Mouse (Mus musculus): ENCODE results near the gene Pcnx.

- TF ChIP-seq POLR2A (IDR thresholded peaks at IDR 0.05; ENCODE audit: insufficient read depth, low read depth, low read length): peak; percentile 50
- peak; percentile 58; the same call in 1 of the 2 replicates for TF ChIP-seq CTCF (IDR thresholded peaks at IDR 0.05; ENCODE audit: insufficient read depth, low read depth, low read length)
Observed at GRCm38 (mm10) chr12:81859351-81860307, at the start of gene Pcnx.
